Mouse (Mus musculus): ENCODE results near the gene Olfr706.
"Not testable (repeated sequence)": the region's sequence is repeated elsewhere in the genome, so short reads cannot be mapped to it uniquely, and the experiment has no call there.

The Olfr706 gene

DNA sequence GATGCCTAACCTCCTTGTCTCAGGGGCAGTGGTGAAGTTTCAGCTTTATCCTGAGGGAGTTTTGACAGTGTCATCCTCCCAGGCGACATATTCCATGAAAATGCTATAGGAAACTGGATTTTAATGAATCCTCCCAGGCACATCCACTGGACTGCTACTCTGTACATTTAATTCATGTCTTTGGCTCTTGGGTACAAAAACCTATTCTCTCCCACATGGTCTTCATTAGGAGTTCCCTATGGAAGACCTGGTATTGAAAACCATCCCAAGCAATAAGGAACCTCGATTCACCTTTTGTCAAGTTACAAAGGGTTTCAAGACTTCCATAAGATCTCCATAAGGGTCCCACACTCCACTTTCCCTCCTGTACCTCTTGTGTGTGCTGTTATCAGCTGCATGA is at the start of gene Olfr706:
Gene Olfr706 (minus strand): TSS at position 101 of the 400 bp plus-strand sequence.
- DNase-seq (ENCODE audit: low read depth, low spot score) = no peak

DNA sequence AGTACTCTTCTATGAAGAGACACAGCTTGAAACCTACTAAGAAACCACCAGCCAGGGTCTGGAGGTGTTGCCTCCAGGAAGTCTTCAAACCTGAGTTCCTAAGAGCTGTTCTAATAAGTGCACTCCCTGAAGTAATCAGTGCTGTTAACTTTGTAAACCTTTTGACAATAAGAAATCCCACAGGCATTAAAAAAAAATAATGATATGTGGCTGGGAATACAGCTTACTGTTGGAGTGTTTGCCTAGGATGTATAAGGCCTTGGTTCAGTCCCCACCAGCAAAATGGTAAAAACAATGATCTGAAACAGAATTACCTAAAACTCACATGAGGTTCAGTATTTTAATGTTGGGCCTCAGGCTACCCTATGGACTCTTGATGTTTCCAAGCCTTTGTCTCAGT is 44.2 kb upstream of the Olfr706 start, which contains the start of gene Olfr709-ps1:
Gene Olfr709-ps1 (minus strand): TSS at position 101 of the 400 bp plus-strand sequence.
- DNase-seq (ENCODE audit: low read depth, low spot score) = no peak

GRCm38 (mm10) chr7:106920961-106921360 is 33.0 kb upstream of the Olfr706 start:
- DNase-seq (ENCODE audit: low read depth, low spot score) = not testable (repeated sequence)

DNA sequence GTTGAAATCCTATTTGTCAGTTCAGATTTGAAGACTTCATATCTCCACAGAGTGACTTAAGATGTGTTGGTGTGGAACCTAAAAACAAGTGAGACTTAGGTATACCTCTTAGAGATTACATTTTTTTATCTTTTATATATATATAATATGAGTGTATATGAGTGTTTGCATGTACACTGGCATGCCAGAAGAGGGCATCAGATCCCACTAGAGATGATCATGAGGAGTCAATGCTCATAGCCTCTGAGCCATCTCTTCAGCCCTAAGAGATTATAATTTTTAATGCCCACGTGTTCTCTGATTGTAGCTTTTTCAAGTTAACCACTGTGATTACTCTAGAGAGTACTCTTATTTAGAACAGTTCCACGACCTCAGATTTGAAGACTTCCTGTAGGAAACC is 19.7 kb upstream of the Olfr706 start, which contains the start of gene Olfr1532-ps1:
Gene Olfr1532-ps1 (plus strand): TSS at position 326 of the 400 bp plus-strand sequence.
- DNase-seq (ENCODE audit: low read depth, low spot score) = no peak

DNA sequence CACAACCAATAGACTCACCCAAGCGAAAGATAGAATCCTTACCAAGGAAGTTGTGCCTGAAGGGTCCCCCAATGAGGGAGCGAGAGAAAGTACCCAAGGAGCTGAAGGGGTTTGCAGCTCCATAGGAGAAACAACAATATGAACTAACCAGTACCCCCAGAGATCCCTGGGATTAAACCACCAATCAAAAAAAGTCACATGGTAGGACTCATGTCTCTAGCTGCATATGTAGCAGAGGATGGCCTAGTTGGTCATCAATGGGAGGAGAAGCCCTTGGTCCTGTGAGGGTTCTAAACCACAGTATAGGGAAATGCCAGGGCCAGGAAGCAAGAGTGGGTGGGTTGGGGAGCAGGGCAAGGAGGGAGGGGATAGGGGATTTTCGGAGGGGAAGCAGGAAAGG is 13.2 kb upstream of the Olfr706 start, which contains the start of gene Olfr707:
Gene Olfr707 (minus strand): TSS at position 101 of the 400 bp plus-strand sequence.
- not testable (repeated sequence) for DNase-seq (ENCODE audit: low read depth, low spot score)

DNA sequence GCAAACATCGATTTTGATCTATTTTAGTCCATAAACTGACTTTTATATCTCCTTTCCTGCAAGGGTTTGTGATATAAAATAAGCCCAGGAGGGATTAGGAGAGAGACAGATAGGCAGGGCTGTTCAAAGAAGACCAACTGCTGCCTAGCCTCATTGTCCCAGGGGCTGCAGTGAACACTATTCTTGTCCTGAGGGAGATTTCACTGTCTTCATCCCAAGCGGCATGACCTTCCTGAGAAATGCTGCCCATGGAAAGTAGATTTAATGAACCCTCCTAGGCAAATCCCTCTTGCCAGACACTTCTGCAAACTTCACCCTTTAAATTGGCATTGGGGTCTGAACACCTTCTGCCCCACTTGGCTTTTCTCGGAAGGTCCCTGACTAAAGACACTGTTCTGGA is 11.2 kb downstream of the Olfr706 start, which contains the start of gene Olfr705:
Gene Olfr705 (minus strand): TSS at position 101 of the 400 bp plus-strand sequence.
- DNase-seq (ENCODE audit: low read depth, low spot score) = no peak

DNA sequence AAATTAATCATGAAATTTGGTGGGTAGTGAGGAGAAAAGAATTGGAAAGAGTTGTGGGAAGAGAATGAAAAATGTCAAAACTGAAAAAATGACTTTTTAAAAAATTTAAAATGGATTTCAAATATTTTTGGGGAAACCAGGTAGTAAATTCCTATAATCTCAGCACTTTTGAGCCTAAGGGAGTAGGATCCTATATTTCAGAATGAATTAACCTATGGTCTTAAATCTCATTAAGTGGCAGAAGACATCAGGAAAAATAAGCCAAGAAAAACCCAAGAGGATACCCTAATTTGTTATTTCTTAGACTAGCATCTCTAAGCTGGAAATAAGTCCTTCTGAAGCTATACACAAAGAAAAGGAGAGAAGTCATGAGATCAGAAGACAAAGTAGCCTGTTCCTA is 25.1 kb downstream of the Olfr706 start, which contains the start of gene Olfr704:
Gene Olfr704 (plus strand): TSS at position 301 of the 400 bp plus-strand sequence.
- DNase-seq (ENCODE audit: low read depth, low spot score) = no peak

GRCm38 (mm10) chr7:106843060-106843459 is 44.9 kb downstream of the Olfr706 start, which contains the start of gene Olfr703:
Gene Olfr703, plus strand, starts transcription at chr7:106843360.
- no peak for DNase-seq (ENCODE audit: low read depth, low spot score)

DNA sequence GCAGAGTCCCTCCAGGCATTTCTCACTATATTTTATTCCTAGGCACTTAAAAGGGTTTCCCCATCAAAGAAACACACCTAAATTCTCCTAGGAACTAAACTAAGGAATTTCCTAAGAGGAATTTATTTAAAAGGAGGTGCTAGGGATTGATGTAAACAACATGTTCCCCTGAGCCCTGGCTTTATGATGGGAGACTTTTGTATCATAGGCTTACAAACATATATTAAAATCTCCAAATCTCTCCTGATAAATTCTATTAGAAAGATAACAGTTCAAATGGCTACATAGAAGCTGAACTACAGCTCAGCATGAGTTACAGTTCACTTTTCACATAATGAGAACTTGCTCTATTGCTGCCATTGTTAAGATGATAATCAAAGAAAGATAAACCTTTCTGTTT is 54.2 kb downstream of the Olfr706 start, which contains the start of gene Olfr702:
Gene Olfr702 (minus strand): TSS at position 101 of the 400 bp plus-strand sequence.
- DNase-seq (ENCODE audit: low read depth, low spot score) = no peak

Data from c-Kit-negative CD71-positive TER-119-positive erythroid progenitor cells, embryonic 14.5 days (primary cell).